Mouse (Mus musculus) thymus, postnatal 14 days (tissue): Measurements from ENCODE around the gene Rab11fip5.
A peak's percentile ranks its signal among the peaks of the same experiment; 100 is the strongest.

Experiments
- DNase-seq: peaks from one replicate; pipeline ENCODE4 v3.0.0; 2021

The Rab11fip5 gene

DNA sequence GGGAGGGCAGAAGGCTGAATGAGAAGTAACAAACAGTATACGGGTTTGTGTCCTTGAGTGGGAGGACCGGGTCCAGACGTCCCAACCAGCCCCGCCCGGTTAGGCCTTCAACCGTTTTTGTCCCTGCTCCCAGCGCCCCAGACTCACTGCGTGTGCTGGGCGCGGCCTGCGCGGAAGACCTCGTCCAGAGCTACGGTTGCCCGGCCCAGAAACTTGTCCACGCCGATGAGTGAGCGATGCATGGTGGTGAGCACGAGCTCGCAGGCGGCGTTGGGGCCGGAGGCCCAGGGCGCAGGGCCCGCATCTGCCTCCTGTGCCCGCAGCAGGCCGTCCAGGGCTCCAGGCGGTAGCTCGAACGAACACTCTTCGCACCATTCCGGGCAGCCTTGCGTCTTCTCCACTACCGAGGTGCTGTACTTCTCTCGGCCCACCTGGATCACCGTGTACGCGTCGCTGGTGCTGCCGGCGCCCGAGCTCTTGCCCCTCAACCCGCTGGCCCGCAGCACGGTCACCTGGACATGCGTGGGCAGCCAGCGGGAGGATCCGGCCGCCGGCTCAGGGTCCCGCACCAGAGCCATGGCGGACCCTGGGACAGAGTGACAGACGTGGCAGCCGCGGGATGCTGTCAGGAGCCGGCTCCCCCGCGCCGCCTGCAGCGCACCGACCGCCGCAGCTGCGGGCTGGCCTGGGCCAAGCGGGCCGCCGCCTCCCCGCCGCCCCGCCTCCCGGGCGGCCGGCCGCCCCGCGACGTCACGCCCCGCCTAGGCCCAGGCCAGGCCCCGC lies at the start of gene Rab11fip5:
Rab11fip5 (minus strand) TSS at position 684 of the 783 bp plus-strand sequence.
- no peak for DNase-seq

DNA sequence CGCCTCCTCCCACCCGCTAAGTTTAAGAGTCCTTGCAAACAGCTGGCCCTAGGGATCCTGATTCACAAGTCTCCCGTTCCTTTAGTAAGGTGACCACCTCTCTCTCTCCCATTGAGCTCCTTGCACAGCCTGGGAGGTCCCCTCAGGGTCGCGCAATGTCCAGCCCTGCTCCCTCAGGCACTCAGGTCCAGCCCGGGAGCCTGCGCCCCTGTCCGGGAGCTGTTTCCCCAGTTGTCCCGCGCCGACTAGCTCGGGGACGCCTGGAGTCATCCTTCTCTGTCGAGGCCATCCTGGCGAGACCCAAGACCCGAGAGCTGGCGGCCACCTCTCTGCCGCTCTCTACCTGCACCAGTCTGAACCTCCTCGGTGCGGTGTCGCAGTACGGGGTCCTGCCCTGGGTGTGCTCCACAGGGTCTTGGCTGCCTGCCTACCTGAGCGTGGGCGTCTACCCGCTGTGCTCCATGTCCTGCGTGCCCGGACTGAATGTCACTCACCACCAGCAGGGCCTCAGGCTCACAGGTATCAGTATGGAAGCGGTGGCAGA lies 49.5 kb upstream of the Rab11fip5 start, which contains the start of gene Noto:
Noto (plus strand) TSS at position 51 of the 544 bp plus-strand sequence.
- DNase-seq: no peak

GRCm38 (mm10) chr6:85419150-85419549 lies 44.7 kb upstream of the Rab11fip5 start:
- no peak for DNase-seq

GRCm38 (mm10) chr6:85415829-85416228 lies 41.4 kb upstream of the Rab11fip5 start:
- no peak for DNase-seq

- DNase-seq: peak; percentile 27
Observed at GRCm38 (mm10) chr6:85410771-85411273, 36.4 kb upstream of the Rab11fip5 start.

DNA sequence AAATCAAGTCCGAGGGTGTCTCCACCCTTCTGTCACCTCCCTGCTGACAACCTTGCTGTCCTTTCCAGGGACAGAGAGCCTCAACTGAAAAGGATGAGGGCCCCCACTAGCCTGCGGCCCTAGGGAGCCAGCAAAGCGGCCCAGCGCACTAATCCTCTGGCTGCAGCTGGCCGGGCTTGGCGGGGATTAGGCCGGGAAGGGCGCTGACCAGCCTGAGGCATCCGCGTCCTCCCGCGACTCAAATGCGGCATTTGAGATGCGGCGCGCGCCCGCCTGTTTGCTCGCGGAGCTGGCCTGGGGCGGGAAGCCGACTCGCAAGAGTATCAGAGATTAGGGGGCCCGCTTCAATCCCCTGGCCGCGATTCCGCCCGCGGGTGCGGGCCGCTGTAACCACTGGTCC lies 34.6 kb upstream of the Rab11fip5 start:
- DNase-seq: no peak

- no peak for DNase-seq
Observed at GRCm38 (mm10) chr6:85403039-85403438, 28.6 kb upstream of the Rab11fip5 start.

- no peak for DNase-seq
Observed at GRCm38 (mm10) chr6:85402613-85403012, 28.2 kb upstream of the Rab11fip5 start.

- DNase-seq: no peak
Observed at GRCm38 (mm10) chr6:85399715-85400114, 25.3 kb upstream of the Rab11fip5 start.

DNA sequence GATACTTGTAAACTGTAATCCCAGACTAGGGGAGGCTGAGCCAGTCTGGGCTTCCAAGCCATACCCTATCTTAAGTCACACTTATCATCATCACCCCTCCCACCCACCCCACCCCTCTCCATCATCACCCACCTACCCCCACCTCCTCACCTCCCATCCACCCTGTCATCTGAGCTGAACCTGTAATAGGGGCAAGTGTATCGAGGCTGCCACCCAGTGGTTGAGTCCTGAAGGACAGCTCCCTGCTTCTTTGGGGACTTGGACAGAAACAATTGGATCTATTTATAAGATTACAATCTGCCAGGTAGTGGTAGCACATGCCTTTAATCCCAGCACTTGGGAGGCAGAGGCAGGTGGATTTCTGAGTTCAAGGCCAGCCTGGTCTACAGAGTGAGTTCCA lies 22.7 kb upstream of the Rab11fip5 start:
- peak; percentile 48 for DNase-seq

- no peak for DNase-seq
Observed at GRCm38 (mm10) chr6:85395360-85395759, 20.9 kb upstream of the Rab11fip5 start.

GRCm38 (mm10) chr6:85391803-85392202 lies 17.4 kb upstream of the Rab11fip5 start:
- DNase-seq: peak; percentile 65

- DNase-seq: no peak
Observed at GRCm38 (mm10) chr6:85388608-85389007, 14.2 kb upstream of the Rab11fip5 start.

DNA sequence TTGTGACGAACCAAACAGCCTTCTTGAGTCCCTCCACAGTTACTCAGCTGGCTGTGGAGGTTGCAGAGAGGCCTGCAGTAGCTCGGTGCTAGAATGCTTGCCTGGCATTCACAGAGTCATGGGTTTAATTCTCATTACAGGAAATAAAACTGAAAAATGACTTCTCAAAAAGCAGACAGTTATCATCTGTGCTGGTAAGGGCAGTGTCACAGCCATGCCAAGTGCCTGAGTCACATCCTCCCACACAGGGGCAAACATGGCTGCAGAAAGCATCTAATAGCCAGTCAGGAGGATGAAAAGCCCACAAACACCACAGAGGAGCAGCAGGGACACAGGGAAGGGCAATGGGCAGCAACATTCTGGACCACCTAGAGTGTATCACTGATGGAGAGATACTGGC lies 8.4 kb upstream of the Rab11fip5 start:
- no peak for DNase-seq

GRCm38 (mm10) chr6:85381648-85382020 lies 7.2 kb upstream of the Rab11fip5 start:
- DNase-seq: no peak

GRCm38 (mm10) chr6:85380901-85381647 lies 6.6 kb upstream of the Rab11fip5 start:
- DNase-seq: peak; percentile 29

GRCm38 (mm10) chr6:85380201-85380900 lies 5.9 kb upstream of the Rab11fip5 start:
- DNase-seq: peak; percentile 75

DNA sequence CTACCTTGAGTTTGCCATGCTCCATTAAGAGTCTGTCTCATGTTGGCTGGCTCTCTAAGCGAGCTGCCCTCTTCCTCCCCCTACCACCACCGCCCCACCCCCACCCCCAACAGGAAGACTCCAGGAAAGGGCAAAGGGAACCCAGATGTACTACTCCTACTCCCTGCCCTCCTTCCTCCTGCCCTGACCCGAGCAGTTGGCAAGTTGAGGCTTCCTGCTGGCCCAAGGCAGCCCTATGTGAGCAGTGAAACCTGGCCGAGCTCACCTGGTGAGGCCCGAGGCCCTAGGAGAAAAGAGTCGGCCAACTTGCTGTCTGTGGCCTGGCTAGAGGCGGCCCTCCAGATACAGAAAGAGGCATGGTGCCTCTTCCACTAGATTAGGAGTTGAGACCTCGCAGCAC lies 4.2 kb upstream of the Rab11fip5 start:
- DNase-seq: no peak

- no peak for DNase-seq
Observed at GRCm38 (mm10) chr6:85377876-85378275, 3.4 kb upstream of the Rab11fip5 start.

GRCm38 (mm10) chr6:85377066-85377734 lies 2.8 kb upstream of the Rab11fip5 start:
- DNase-seq: no peak

DNA sequence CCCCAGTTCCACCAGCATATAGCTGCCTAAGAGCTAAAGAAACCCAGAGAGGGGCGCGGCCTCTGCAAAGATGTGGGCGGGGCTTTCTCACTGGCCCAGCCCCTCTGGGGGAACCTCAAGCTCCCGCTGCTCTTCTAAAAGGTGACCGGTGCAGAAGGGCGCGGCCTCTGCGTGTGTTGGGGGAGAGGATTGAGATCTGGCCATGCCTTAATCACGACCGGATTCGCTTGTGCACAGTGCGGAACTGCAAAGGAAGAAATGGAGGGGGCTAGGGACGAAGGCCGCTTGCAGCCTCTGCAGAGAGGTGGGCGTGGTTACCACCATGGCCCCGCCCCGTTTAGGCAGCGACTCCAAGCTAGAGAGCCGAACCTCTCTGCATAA lies 290 bp upstream of the Rab11fip5 start:
- peak; percentile 98 for DNase-seq

GRCm38 (mm10) chr6:85373066-85373860 lies 1.2 kb downstream of the Rab11fip5 start:
- no peak for DNase-seq
